Mouse (Mus musculus) heart, postnatal 14 days (tissue): ENCODE measurements at regions not wholly inside any gene's neighbourhood (a gene's known extent, or its start where the extent isn't known, plus 50 kb on each side); places are given as distances from the start of the nearest gene placed in this dataset.

Source experiments
- DNase-seq, 2 experiments: peaks; one replicate each; pipeline ENCODE4 v3.0.0; 2021 to 2022
- intact Hi-C: fragments of 180-260 bp; cut with DNase I; formaldehyde crosslinking; loops from one replicate; pipeline ENCODE4 v1.15.1; 2025

- intact Hi-C loops, result no loop called here
- DNase-seq, result no peak
Observed at GRCm38 (mm10) chr8:103983860-103984594, 117.4 kb upstream of the Cdh5 start.

GRCm38 (mm10) chr8:103985640-103986039 is 115.8 kb upstream of the Cdh5 start:
- intact Hi-C loops, result no loop called here
- DNase-seq, result no peak

- intact Hi-C loops, result no loop called here
- no peak for DNase-seq
Observed at GRCm38 (mm10) chr8:103993897-103994296, 107.5 kb upstream of the Cdh5 start.

- no peak for DNase-seq
- intact Hi-C loops, result no loop called here
Observed at GRCm38 (mm10) chr8:103998143-103998542, 103.3 kb upstream of the Cdh5 start.

- intact Hi-C loops, result no loop called here
- DNase-seq, result no peak
Observed at GRCm38 (mm10) chr8:104007209-104007608, 94.2 kb upstream of the Cdh5 start.

- intact Hi-C loops, result no loop called here
Observed at GRCm38 (mm10) chr8:104008756-104009155, 92.7 kb upstream of the Cdh5 start.

GRCm38 (mm10) chr8:104009306-104009705 is 92.1 kb upstream of the Cdh5 start:
- no peak for DNase-seq
- intact Hi-C loops, result no loop called here

More at GRCm38 (mm10) chr8:104008756-104009155, 92.7 kb upstream of the Cdh5 start:
- no peak for DNase-seq

GRCm38 (mm10) chr8:104022231-104022630 is 79.2 kb upstream of the Cdh5 start:
- intact Hi-C loops, result loop anchor here (10.0 kb wide), 2 partner anchors 107 to 277 kb away; no protein-coding TSS in a partner anchor
- DNase-seq, result no peak

- intact Hi-C loops, result loop anchor here (10.0 kb wide), 2 partner anchors 108 to 278 kb away; no protein-coding TSS in a partner anchor
- DNase-seq, result peak; percentile 53 to 62
Observed at GRCm38 (mm10) chr8:104022691-104023509, 78.5 kb upstream of the Cdh5 start.

GRCm38 (mm10) chr8:104027161-104027821 is 74.1 kb upstream of the Cdh5 start:
- intact Hi-C loops, result loop anchor here (5.0 to 10.0 kb wide), 4 partner anchors 112 to 1245 kb away; no protein-coding TSS in a partner anchor
- peak; percentile 24 to 66 for DNase-seq

- intact Hi-C loops, result loop anchor here (2.0 to 10.0 kb wide), 5 partner anchors 114 to 1246 kb away; no protein-coding TSS in a partner anchor
- peak; percentile 88 to 92 for DNase-seq
Observed at GRCm38 (mm10) chr8:104028626-104029025, 72.8 kb upstream of the Cdh5 start.

- intact Hi-C loops, result loop anchor here (1.0 to 2.0 kb wide), 2 partner anchors 18 to 187 kb away; no protein-coding TSS in a partner anchor
- DNase-seq, result no peak
Observed at GRCm38 (mm10) chr8:104032179-104032578, 69.2 kb upstream of the Cdh5 start.

GRCm38 (mm10) chr8:104033148-104033547 is 68.3 kb upstream of the Cdh5 start:
- intact Hi-C loops, result loop anchor here (2.0 kb wide), 1 partner anchor 186 kb away; no protein-coding TSS in a partner anchor
- no peak for DNase-seq

GRCm38 (mm10) chr8:104034286-104034685 is 67.1 kb upstream of the Cdh5 start:
- intact Hi-C loops, result no loop called here
- no peak for DNase-seq

- DNase-seq, result no peak
- intact Hi-C loops, result no loop called here
Observed at GRCm38 (mm10) chr8:104036580-104037477, 64.6 kb upstream of the Cdh5 start.

- intact Hi-C loops, result no loop called here
- DNase-seq, result no peak
Observed at GRCm38 (mm10) chr8:104037611-104038010, 63.8 kb upstream of the Cdh5 start.

GRCm38 (mm10) chr8:104039526-104039925 is 61.9 kb upstream of the Cdh5 start:
- intact Hi-C loops, result no loop called here
- DNase-seq, result no peak

- intact Hi-C loops, result no loop called here
- no peak for DNase-seq
Observed at GRCm38 (mm10) chr8:104041522-104041921, 59.9 kb upstream of the Cdh5 start.

GRCm38 (mm10) chr8:104042434-104042833 is 59.0 kb upstream of the Cdh5 start:
- no peak for DNase-seq
- intact Hi-C loops, result no loop called here

GRCm38 (mm10) chr8:104048037-104048436 is 53.4 kb upstream of the Cdh5 start:
- DNase-seq, result no peak
- intact Hi-C loops, result no loop called here
